13 mouse cellular contexts compared by ENCODE assay signal in the genomic region with DNA sequence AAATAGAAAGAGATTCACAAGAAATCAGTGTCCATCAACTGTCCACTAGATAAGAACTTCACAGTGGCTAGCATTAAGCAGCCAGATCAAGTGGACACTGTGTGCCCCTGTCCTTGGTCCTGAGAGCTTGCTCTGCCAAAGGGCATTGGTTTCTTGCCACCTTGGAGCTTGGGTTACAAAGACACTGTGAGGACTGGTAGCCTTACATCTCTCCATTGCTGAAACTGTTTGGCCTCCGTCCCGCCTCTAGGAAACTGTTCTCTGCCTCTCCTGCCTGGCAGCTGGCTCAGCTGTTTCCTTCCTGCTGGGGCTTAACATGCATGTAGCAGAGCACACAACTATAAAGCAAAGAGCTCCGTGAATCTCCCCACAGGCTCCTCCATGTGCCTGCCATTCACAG. TPM values are rescaled to one million over a fixed set of nuclear protein-coding genes. Genes with fewer than 3 reads are reported as not detected.
A peak's percentile ranks its signal among the peaks of the same experiment; 100 is the strongest.
DNase-seq lines count a peak whose midpoint lies in the region; ATAC-seq and TF ChIP-seq lines count a peak whose summit lies in the region.
"Had no signal": no experiment of that assay in that cellular context is flagged by ENCODE, and none has a peak within 500 bp of the region (broad histone marks: within the 10 kb centered on the region; RNA-seq: fewer than 3 reads in every experiment).

No protein-coding gene starts in this region.

- no peak overlapping the region for H3K27ac ChIP-seq in heart, embryonic 12.5 days (ENCODE audit: poor library complexity, severe bottlenecking)
- H3K27ac ChIP-seq in midbrain, postnatal 0 days (ENCODE audit: low read depth, low read length): no peak overlapping the region
- H3K27ac ChIP-seq in midbrain, embryonic 15.5 days: no peak overlapping the region
- H3K27ac ChIP-seq in forebrain, embryonic 15.5 days (replicated peaks): no peak overlapping the region
- H3K27ac ChIP-seq: hindbrain, embryonic 15.5 days; liver, embryonic 12.5 days; neural tube, embryonic 12.5 days had no signal

- H3K4me3 ChIP-seq in heart, embryonic 12.5 days: no peak overlapping the region
- H3K4me3 ChIP-seq in midbrain, postnatal 0 days (ENCODE audit: low read depth, low read length): no peak overlapping the region
- H3K4me3 ChIP-seq in midbrain, embryonic 15.5 days: no peak overlapping the region
- H3K4me3 ChIP-seq in forebrain, embryonic 15.5 days: no peak overlapping the region
- H3K4me3 ChIP-seq: erythroblast, embryonic 14.5 days; hindbrain, embryonic 15.5 days; liver, embryonic 12.5 days; neural tube, embryonic 12.5 days had no signal

- no peak for ATAC-seq in heart, embryonic 12.5 days (ENCODE audit: insufficient number of reproducible peaks, low FRiP score)
- ATAC-seq in midbrain, postnatal 0 days (ENCODE audit: low FRiP score): no peak
- no peak for ATAC-seq in midbrain, embryonic 15.5 days (replicated peaks)
- ATAC-seq in granulocyte monocyte progenitor cell, adult 5-6 weeks (replicated peaks; ENCODE audit: poor library complexity, severe bottlenecking): peak; percentile 28
- ATAC-seq in forebrain, embryonic 15.5 days (replicated peaks): no peak
- ATAC-seq: CD4-positive, CD25-positive, alpha-beta regulatory T cell, adult 4 months; liver, embryonic 12.5 days had no signal

- 61% methylated on average over 3 of the region's 3 CpGs for WGBS in heart, embryonic 12.5 days
- WGBS in midbrain, postnatal 0 days: 27% methylated on average over 3 of the region's 3 CpGs
- WGBS in midbrain, embryonic 15.5 days: 38% methylated on average over 3 of the region's 3 CpGs
- 47% methylated on average over 3 of the region's 3 CpGs for WGBS in forebrain, embryonic 15.5 days

- H3K9me3 ChIP-seq in heart, embryonic 12.5 days (replicated peaks): no peaks in the 10 kb centered on the region
- no peaks in the 10 kb centered on the region for H3K9me3 ChIP-seq in midbrain, postnatal 0 days (ENCODE audit: low read length)
- H3K9me3 ChIP-seq in midbrain, embryonic 15.5 days: no peaks in the 10 kb centered on the region
- H3K9me3 ChIP-seq in forebrain, embryonic 15.5 days: no peaks in the 10 kb centered on the region
- H3K9me3 ChIP-seq: hindbrain, embryonic 15.5 days; liver, embryonic 12.5 days; neural tube, embryonic 12.5 days had no signal

- no peaks in the 10 kb centered on the region for H3K36me3 ChIP-seq in heart, embryonic 12.5 days
- H3K36me3 ChIP-seq in midbrain, postnatal 0 days (ENCODE audit: insufficient read depth, low read length): no peaks in the 10 kb centered on the region
- H3K36me3 ChIP-seq in midbrain, embryonic 15.5 days (replicated peaks): no peaks in the 10 kb centered on the region
- no peaks in the 10 kb centered on the region for H3K36me3 ChIP-seq in forebrain, embryonic 15.5 days
- H3K36me3 ChIP-seq: hindbrain, embryonic 15.5 days; liver, embryonic 12.5 days; neural tube, embryonic 12.5 days had no signal

- H3K27me3 ChIP-seq in heart, embryonic 12.5 days (replicated peaks): peaks cover 19% of the 10 kb centered on the region
- no peaks in the 10 kb centered on the region for H3K27me3 ChIP-seq in midbrain, postnatal 0 days (ENCODE audit: insufficient read depth, low read length)
- no peaks in the 10 kb centered on the region for H3K27me3 ChIP-seq in midbrain, embryonic 15.5 days (replicated peaks)
- no peaks in the 10 kb centered on the region for H3K27me3 ChIP-seq in forebrain, embryonic 15.5 days
- H3K27me3 ChIP-seq: hindbrain, embryonic 15.5 days; liver, embryonic 12.5 days; neural tube, embryonic 12.5 days had no signal

- peak; percentile 94 for DNase-seq in heart, adult 11 months
- DNase-seq in midbrain, postnatal 0 days (ENCODE audit: low spot score): peak; percentile 53
- DNase-seq in thymus, postnatal 14 days: peak; percentile 63
- DNase-seq in layer of hippocampus, postnatal 36 days: no peak

- no peak overlapping the region for H3K9ac ChIP-seq in heart, embryonic 12.5 days
- no peak overlapping the region for H3K9ac ChIP-seq in midbrain, postnatal 0 days (replicated peaks; ENCODE audit: low read length, poor library complexity, severe bottlenecking)
- H3K9ac ChIP-seq in midbrain, embryonic 15.5 days: no peak overlapping the region
- no peak overlapping the region for H3K9ac ChIP-seq in forebrain, embryonic 15.5 days (replicated peaks)
- H3K9ac ChIP-seq: hindbrain, embryonic 15.5 days; liver, embryonic 12.5 days; neural tube, embryonic 12.5 days had no signal

- no peak overlapping the region for H3K4me2 ChIP-seq in heart, embryonic 12.5 days
- H3K4me2 ChIP-seq in midbrain, postnatal 0 days (ENCODE audit: low read depth, low read length, poor library complexity, severe bottlenecking): no peak overlapping the region
- H3K4me2 ChIP-seq in midbrain, embryonic 15.5 days: no peak overlapping the region
- H3K4me2 ChIP-seq in forebrain, embryonic 15.5 days (replicated peaks): no peak overlapping the region
- H3K4me2 ChIP-seq: hindbrain, embryonic 15.5 days; liver, embryonic 12.5 days; neural tube, embryonic 12.5 days had no signal

- no peaks in the 10 kb centered on the region for H3K4me1 ChIP-seq in heart, embryonic 12.5 days (replicated peaks)
- H3K4me1 ChIP-seq in midbrain, postnatal 0 days (ENCODE audit: insufficient read depth, low read length): no peaks in the 10 kb centered on the region; the same call in 1 of the 2 replicates
- H3K4me1 ChIP-seq in midbrain, embryonic 15.5 days: no peaks in the 10 kb centered on the region; the same call in 1 of the 2 replicates
- no peaks in the 10 kb centered on the region for H3K4me1 ChIP-seq in forebrain, embryonic 15.5 days
- H3K4me1 ChIP-seq: liver, embryonic 12.5 days; neural tube, embryonic 12.5 days had no signal

- no peak for TF ChIP-seq CTCF in midbrain, postnatal 0 days (IDR thresholded peaks at IDR 0.05)

RNA-seq across cellular contexts. Expression of a gene that starts 26.9 kb away (rescaled TPM):
- 0.13 and 0.20 TPM in 2 replicates for polyA plus RNA-seq in heart, embryonic 12.5 days (2016; fragmentation: Nextera tagmentation; extraction: Ambion mirVana)
- total RNA-seq in midbrain, postnatal 0 days (2014; rRNA removed): 0.24 and 0.38 TPM in 2 replicates
- polyA plus RNA-seq in midbrain, postnatal 0 days (2015; fragmentation: Nextera tagmentation; extraction: Ambion mirVana): 0.09 and 0.25 TPM in 2 replicates
- 0.18 and 0.23 TPM in 2 replicates for polyA plus RNA-seq in midbrain, embryonic 15.5 days (2015; fragmentation: Nextera tagmentation; extraction: Ambion mirVana)
- not detected in 2 replicates for total RNA-seq in granulocyte monocyte progenitor cell, adult 5-6 weeks (2014; fragmentation: Nextera tagmentation)
- total RNA-seq in granulocyte monocyte progenitor cell, adult 5-6 weeks (2017): not detected in 2 replicates
- 0.20 TPM in 1 of 2 replicates, not detected in the other for polyA plus RNA-seq in forebrain, embryonic 15.5 days (2015; fragmentation: Nextera tagmentation; extraction: Ambion mirVana)
- total RNA-seq in layer of hippocampus, postnatal 36 days (2021): under 1 TPM; 0.15 to 0.25 TPM
- polyA plus RNA-seq: CD4-positive, CD25-positive, alpha-beta regulatory T cell, adult 4 months; erythroblast, embryonic 14.5 days had no signal

RNA-seq across cellular contexts. Expression of a gene that starts 42.1 kb away (rescaled TPM):
- 10.3 and 10.9 TPM in 2 replicates for polyA plus RNA-seq in heart, embryonic 12.5 days (2016; fragmentation: Nextera tagmentation; extraction: Ambion mirVana)
- total RNA-seq in midbrain, postnatal 0 days (2014; rRNA removed): 25.9 and 28.7 TPM in 2 replicates
- 36.1 and 43.5 TPM in 2 replicates for polyA plus RNA-seq in midbrain, postnatal 0 days (2015; fragmentation: Nextera tagmentation; extraction: Ambion mirVana)
- 61.2 and 62.8 TPM in 2 replicates for polyA plus RNA-seq in midbrain, embryonic 15.5 days (2015; fragmentation: Nextera tagmentation; extraction: Ambion mirVana)
- total RNA-seq in granulocyte monocyte progenitor cell, adult 5-6 weeks (2014; fragmentation: Nextera tagmentation): 14.9 and 17.6 TPM in 2 replicates
- total RNA-seq in granulocyte monocyte progenitor cell, adult 5-6 weeks (2017): 3.8 and 8.8 TPM in 2 replicates
- polyA plus RNA-seq in forebrain, embryonic 15.5 days (2015; fragmentation: Nextera tagmentation; extraction: Ambion mirVana): 71.9 and 75.2 TPM in 2 replicates
- total RNA-seq in layer of hippocampus, postnatal 36 days (2021): 1 to 10 TPM; 7.2 to 7.4 TPM

RNA-seq across cellular contexts. Expression of a gene that starts 58.4 kb away (rescaled TPM):
- polyA plus RNA-seq in heart, embryonic 12.5 days (2016; fragmentation: Nextera tagmentation; extraction: Ambion mirVana): 0.34 and 0.45 TPM in 2 replicates
- total RNA-seq in midbrain, postnatal 0 days (2014; rRNA removed): 2.6 and 3.5 TPM in 2 replicates
- 2.2 and 2.6 TPM in 2 replicates for polyA plus RNA-seq in midbrain, postnatal 0 days (2015; fragmentation: Nextera tagmentation; extraction: Ambion mirVana)
- polyA plus RNA-seq in midbrain, embryonic 15.5 days (2015; fragmentation: Nextera tagmentation; extraction: Ambion mirVana): 1.3 and 2.2 TPM in 2 replicates
- not detected in 2 replicates for total RNA-seq in granulocyte monocyte progenitor cell, adult 5-6 weeks (2014; fragmentation: Nextera tagmentation)
- not detected in 2 replicates for total RNA-seq in granulocyte monocyte progenitor cell, adult 5-6 weeks (2017)
- polyA plus RNA-seq in forebrain, embryonic 15.5 days (2015; fragmentation: Nextera tagmentation; extraction: Ambion mirVana): 0.84 and 1.3 TPM in 2 replicates
- total RNA-seq in layer of hippocampus, postnatal 36 days (2021): 1 to 10 TPM; 2.8 to 3.0 TPM

Comparison
In these comparisons a context has a peak if more than half of its experiments do, and no peak if none do; other contexts are left out.
1. DNase-seq: peak in heart, adult 11 months (single experiment), midbrain, postnatal 0 days (single experiment) and thymus, postnatal 14 days (single experiment); none in layer of hippocampus, postnatal 36 days (0 of 2).